Mouse (Mus musculus) erythroblast, embryonic 14.5 days (primary cell): ENCODE results near the gene Pigf.

ENCODE experiments used
- GATA1 ChIP-seq: IDR thresholded peaks from 2 replicates; pipeline ENCODE4 v1.6.1; 2012; ENCODE audit warnings: low read length, inconsistent platforms, mixed read lengths
- TAL1 ChIP-seq: IDR thresholded peaks from 3 replicates; pipeline ENCODE4 v1.6.1; 2012; ENCODE audit warnings: low read length, inconsistent platforms, mixed read lengths

GRCm38 (mm10) chr17:86986449-86987138 lies 38.6 kb downstream of the Pigf start:
- no peak for TF ChIP-seq GATA1
- TF ChIP-seq TAL1 = no peak
